Mouse (Mus musculus) spleen, adult 2 months (tissue): Measurements from ENCODE around the gene Pigu. TPM values are rescaled to one million over a fixed set of nuclear protein-coding genes. Genes with fewer than 3 reads are reported as not detected.

ENCODE experiments used
- DNase-seq, 2 experiments: peaks; one replicate each; pipeline versions ENCODE4 v3.0.0 to v3.0.0-alpha.2; 2012 to 2021; ENCODE audit warnings: low spot score in 2 of 2, low read depth in 1 of 2
- H3K27ac ChIP-seq: fragments of 200-500 bp; 2 replicates; pipeline ENCODE4 v1.5.1; 2012; ENCODE audit warnings: low read length, inconsistent platforms; ENCODE audit not compliant: insufficient read depth
- H3K27me3 ChIP-seq: fragments of 200-500 bp; 2 replicates; pipeline ENCODE4 v1.6.1; 2012; ENCODE audit warnings: mild to moderate bottlenecking, moderate library complexity, low read length, inconsistent platforms; ENCODE audit not compliant: control insufficient read depth, insufficient read depth
- H3K36me3 ChIP-seq: fragments of 200-500 bp; 2 replicates; pipeline ENCODE4 v1.6.1; 2012; ENCODE audit warnings: mild to moderate bottlenecking, low read length, inconsistent platforms; ENCODE audit not compliant: control insufficient read depth, insufficient read depth
- H3K4me1 ChIP-seq: fragments of 200-500 bp; 2 replicates; pipeline ENCODE4 v1.6.1; 2011; ENCODE audit warnings: inconsistent platforms; ENCODE audit not compliant: control insufficient read depth, insufficient read depth, insufficient read length
- H3K4me3 ChIP-seq: fragments of 200-500 bp; 2 replicates; pipeline ENCODE4 v1.5.1; 2011; ENCODE audit warnings: mild to moderate bottlenecking, inconsistent platforms; ENCODE audit not compliant: insufficient read depth, insufficient read length; ENCODE audit errors: extremely low read depth
- CTCF ChIP-seq: fragments of 200-500 bp; IDR thresholded peaks from 2 replicates; pipeline ENCODE4 v1.5.1; 2011; ENCODE audit warnings: mild to moderate bottlenecking, inconsistent platforms; ENCODE audit not compliant: insufficient read depth, insufficient read length, insufficient replicate concordance; ENCODE audit errors: extremely low read depth
- POLR2A ChIP-seq: fragments of 200-500 bp; IDR thresholded peaks from 2 replicates; pipeline ENCODE4 v1.6.1; 2011; ENCODE audit warnings: low read depth, low read length, inconsistent platforms
- WGBS: fragments of 180-500 bp; shearing (Covaris S2); methylation state at CpG from one replicate; pipeline ENCODE4 v1.1.7; 2018; 5-methylcytosine and 5-hydroxymethylcytosine counted together
- polyA plus RNA-seq: library from polyadenylated mRNA; depleted of rRNA; stranded (reverse); fragments of >200 nt; gene quantifications from 2 replicates; pipeline ENCODE4 v1.2.3, GENCODE M21; 2012

Gene Pigu
- polyA plus RNA-seq, 1 experiment, result 16.0 TPM

DNA sequence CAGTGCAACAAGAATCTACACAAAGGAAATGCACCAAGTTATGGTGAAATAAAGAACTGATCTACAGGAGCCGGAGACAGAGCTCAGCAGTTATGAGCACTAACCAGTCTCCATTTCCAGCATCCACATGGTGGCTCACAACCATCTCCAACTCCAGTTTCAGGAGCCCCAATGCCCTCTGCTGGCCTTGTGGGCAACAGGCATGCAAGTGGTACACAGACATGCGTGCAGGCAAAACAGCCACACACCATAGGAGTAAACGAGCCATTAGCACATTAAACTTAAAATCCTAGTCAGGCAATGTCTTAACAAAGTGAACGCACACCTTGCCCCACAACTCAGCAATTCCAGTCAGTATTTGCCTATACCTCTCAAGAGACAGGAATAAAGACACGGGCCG is 85.3 kb downstream of the Pigu start:
- Histone ChIP-seq H3K4me3 (no peak overlapping the region), H3K36me3 (no peaks in the 10 kb centered on the region), H3K27ac (no peak overlapping the region), H3K27me3 (no peaks in the 10 kb centered on the region; the same call in 1 of the 2 replicates), H3K4me1 (peaks cover 3% of the 10 kb centered on the region; the same call in 1 of the 2 replicates)
- TF ChIP-seq CTCF (peak; percentile 15; the same call in 1 of the 2 replicates), POLR2A (no peak)
- DNase-seq, result no peak
- WGBS, result 89% methylated on average over 6 of the region's 6 CpGs

DNA sequence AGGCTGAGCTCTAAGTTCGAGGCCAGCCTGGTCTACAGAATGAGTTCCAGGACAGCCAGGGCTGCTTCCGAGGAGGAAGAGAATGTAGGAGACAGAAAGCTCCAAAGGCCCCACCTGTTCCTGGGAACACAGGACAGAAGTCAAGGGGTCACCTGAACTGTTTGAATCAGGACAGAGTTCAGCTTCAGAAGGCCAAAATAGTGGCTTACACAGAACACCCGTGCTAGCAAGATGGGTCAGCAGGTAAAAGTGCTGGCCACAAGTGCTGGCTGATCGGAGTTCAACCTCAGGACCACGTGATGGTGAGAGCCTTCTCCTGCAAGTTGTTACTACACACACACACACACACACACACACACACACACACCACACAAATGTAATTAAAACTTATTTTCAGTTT is 90.3 kb downstream of the Pigu start:
- no peaks in the 10 kb centered on the region for H3K27me3 ChIP-seq
- no peak for DNase-seq
- H3K4me3 ChIP-seq, result no peak overlapping the region
- no peaks in the 10 kb centered on the region for H3K36me3 ChIP-seq
- no peak for TF ChIP-seq POLR2A
- no peak for TF ChIP-seq CTCF
- WGBS, result 88% methylated on average over 5 of the region's 5 CpGs
- no peak overlapping the region for H3K27ac ChIP-seq
- H3K4me1 ChIP-seq, result no peaks in the 10 kb centered on the region

DNA sequence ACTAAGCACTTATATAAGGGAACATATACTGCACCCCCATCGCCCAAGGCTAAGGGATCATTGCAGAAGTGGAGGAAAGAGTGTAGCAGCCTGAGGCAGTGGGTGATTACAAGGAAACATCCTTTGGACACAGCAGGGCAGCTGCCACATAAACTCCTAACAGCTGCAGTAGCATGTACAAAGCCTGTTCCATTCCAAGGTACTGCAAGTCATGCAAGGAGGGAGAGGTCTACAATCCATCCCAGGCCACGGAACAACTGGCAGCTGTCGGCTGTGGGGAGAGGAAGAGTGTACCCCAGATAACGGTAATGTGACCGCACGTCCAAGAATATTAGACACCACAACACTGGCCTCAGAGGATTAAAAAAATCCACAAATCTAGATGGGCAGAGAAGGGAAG is 91.7 kb downstream of the Pigu start:
- no peak overlapping the region for H3K27ac ChIP-seq
- no peaks in the 10 kb centered on the region for H3K36me3 ChIP-seq
- 83% methylated on average over 6 of the region's 6 CpGs for WGBS
- no peaks in the 10 kb centered on the region for H3K27me3 ChIP-seq
- H3K4me3 ChIP-seq, result no peak overlapping the region
- no peak for DNase-seq
- TF ChIP-seq POLR2A (no peak), CTCF (no peak)
- H3K4me1 ChIP-seq, result no peaks in the 10 kb centered on the region

DNA sequence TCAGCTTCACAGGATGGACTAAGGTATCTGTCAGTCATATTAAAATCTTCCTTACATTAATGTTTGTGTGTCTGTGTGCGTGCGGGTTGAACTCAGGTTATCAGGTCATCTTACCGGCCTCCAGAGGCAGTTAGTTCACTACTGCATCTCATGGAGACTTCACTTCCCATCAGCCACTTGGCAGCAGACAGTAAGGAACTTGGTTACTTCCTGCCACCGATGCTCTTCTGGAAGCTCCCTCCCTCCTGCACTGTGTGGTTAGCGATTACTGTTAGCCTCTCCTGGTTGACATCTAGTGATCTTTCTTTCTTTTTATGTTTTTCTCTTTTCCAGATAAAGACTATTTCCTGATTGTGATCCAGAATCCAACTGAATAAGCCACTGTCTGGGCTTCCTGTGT is 107.6 kb downstream of the Pigu start:
- TF ChIP-seq POLR2A (no peak), CTCF (no peak)
- WGBS, result 64% methylated on average over 5 of the region's 5 CpGs
- peaks cover 35% of the 10 kb centered on the region for H3K36me3 ChIP-seq

DNA sequence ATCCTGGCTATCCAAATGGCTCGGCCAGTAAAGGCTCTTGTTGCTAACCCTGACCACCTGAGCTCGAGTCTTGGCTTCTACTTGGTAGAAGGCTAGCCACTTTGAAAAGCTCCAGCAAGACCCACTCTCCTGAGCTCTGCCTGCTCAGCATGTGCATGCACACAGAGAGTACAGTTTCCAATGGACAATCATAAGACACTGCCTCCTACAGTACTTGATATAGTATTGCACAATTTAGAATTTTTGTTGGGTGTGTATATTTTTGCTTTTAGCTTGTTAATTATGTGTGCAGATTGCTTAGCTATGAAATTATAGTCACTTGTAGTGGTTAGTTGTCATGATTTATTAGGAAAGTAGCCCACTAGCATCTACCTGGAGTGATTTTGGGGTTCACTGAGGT is 108.5 kb downstream of the Pigu start:
- no peak for DNase-seq
- Histone ChIP-seq H3K4me3 (no peak overlapping the region), H3K27me3 (no peaks in the 10 kb centered on the region), H3K36me3 (peaks cover 41% of the 10 kb centered on the region), H3K27ac (no peak overlapping the region), H3K4me1 (no peaks in the 10 kb centered on the region)
- TF ChIP-seq POLR2A, result no peak
- no peak for TF ChIP-seq CTCF
- 82% methylated on average over 2 of the region's 2 CpGs for WGBS

More for the DNA sequence above, 107.6 kb downstream of the Pigu start:
- Histone ChIP-seq H3K4me1 (no peaks in the 10 kb centered on the region), H3K27ac (no peak overlapping the region), H3K4me3 (no peak overlapping the region), H3K27me3 (no peaks in the 10 kb centered on the region)
- DNase-seq, result no peak

DNA sequence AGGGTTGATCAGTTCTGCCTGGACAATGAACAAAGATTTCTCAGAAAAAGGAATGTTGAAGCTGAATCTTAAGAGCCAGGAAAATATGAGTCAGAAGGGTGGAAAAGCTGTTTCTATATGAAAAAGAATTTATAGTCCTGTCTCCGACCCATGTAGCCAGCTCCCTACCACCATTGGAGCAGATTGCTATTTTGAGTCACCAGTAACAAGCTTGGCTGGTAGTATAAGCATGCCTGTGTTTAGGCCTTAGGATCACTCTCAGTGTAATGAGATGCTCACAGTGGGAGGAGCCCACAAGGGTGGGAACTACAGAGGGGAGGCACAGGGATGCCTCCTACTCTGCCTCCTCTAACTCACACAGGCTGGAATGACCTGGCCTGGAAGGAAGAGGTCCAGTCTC is 109.0 kb downstream of the Pigu start:
- Histone ChIP-seq H3K27ac (no peak overlapping the region), H3K27me3 (no peaks in the 10 kb centered on the region), H3K4me1 (no peaks in the 10 kb centered on the region), H3K4me3 (no peak overlapping the region), H3K36me3 (peaks cover 41% of the 10 kb centered on the region)
- 100% methylated on average over 1 of the region's 1 CpGs for WGBS
- TF ChIP-seq CTCF (no peak), POLR2A (no peak)
- DNase-seq, result no peak

DNA sequence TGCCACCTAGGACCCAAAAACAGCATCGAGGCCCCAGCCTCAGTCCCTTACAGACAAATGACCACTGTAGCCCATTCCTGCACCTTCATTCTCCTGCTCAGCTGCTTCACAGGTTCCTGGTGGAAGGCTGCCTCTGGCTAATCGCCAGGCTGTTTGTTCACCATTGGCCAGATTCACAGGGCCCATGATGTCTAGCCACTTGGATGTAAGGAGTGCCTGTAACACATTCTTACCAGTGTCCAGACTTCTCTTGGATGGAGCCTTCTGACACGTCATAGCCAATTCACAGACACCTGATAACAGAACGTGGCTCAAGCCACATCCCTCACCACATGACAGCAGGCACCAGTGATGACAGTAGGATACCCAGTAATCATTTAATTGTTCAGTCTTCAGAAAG is 111.0 kb downstream of the Pigu start:
- no peak for DNase-seq
- no peaks in the 10 kb centered on the region for H3K4me1 ChIP-seq
- WGBS, result 91% methylated on average over 4 of the region's 4 CpGs
- TF ChIP-seq CTCF (no peak), POLR2A (no peak)
- no peak overlapping the region for H3K27ac ChIP-seq
- peaks cover 41% of the 10 kb centered on the region for H3K36me3 ChIP-seq
- H3K27me3 ChIP-seq, result no peaks in the 10 kb centered on the region
- H3K4me3 ChIP-seq, result no peak overlapping the region

DNA sequence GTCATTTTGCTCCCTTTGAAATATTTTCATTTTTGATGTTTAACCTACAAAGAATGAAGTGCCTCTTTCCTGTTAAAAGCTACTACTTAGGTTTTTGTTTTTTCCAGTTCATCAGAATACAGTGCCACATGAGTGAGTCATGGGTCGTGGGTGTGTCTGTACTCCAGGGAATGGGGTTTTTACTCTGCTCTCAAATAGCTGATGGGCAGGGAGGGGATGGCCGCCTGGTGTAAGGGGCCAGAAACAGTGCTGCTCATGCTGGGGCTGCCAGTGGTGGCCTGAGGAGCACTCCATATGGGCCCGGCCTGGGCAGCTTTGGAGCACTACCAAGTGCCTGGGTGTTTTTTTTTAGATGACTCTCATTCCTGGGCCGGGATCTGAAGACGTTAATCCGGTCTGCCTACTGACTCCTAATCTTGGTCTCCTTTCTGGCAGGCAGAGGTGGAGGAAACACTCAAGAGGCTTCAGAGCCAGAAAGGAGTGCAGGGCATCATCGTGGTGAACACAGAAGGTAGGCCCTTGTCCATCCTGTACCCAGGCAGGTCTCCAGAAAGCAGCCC is 114.9 kb downstream of the Pigu start:
- no peak overlapping the region for H3K27ac ChIP-seq
- peaks cover 20% of the 10 kb centered on the region for H3K36me3 ChIP-seq
- 82% methylated on average over 7 of the region's 7 CpGs for WGBS
- no peak overlapping the region for H3K4me3 ChIP-seq
- DNase-seq, result no peak
- peaks cover 4% of the 10 kb centered on the region for H3K4me1 ChIP-seq
- TF ChIP-seq POLR2A, result no peak
- TF ChIP-seq CTCF, result no peak
- H3K27me3 ChIP-seq, result no peaks in the 10 kb centered on the region
